Mouse (Mus musculus): Measurements from ENCODE around the gene Pttg1.

GRCm38 (mm10) chr11:43463204-43463603, 37.2 kb upstream of the Pttg1 start:
- TF ChIP-seq ELF1 (IDR thresholded peaks at IDR 0.05; ENCODE audit: low read depth, low read length): no peak
- no peak for TF ChIP-seq CTCF (conservative IDR thresholded peaks at IDR 0.05 in 1 of 2, IDR thresholded peaks at IDR 0.05 in 1 of 2; ENCODE audit: low read depth in 2 of 2, low read length in 2 of 2)
- TF ChIP-seq USF1 (IDR thresholded peaks at IDR 0.05; ENCODE audit: low read depth, low read length): no peak
- TF ChIP-seq RCOR1 (conservative IDR thresholded peaks at IDR 0.05; ENCODE audit: low read depth, low read length): no peak
- TF ChIP-seq E2F4 (IDR thresholded peaks at IDR 0.05; ENCODE audit: insufficient replicate concordance, low read depth, low read length): no peak
- no peak for TF ChIP-seq TCF12 (IDR thresholded peaks at IDR 0.05; ENCODE audit: low read depth, low read length)
- no peak for TF ChIP-seq JUND (conservative IDR thresholded peaks at IDR 0.05; ENCODE audit: low read depth, low read length)
- no peak for TF ChIP-seq MAZ (IDR thresholded peaks at IDR 0.05; ENCODE audit: low read depth, low read length)
- no peak for TF ChIP-seq MEF2A (IDR thresholded peaks at IDR 0.05; ENCODE audit: borderline replicate concordance, low read depth, low read length)
- TF ChIP-seq KAT2A (IDR thresholded peaks at IDR 0.05; ENCODE audit: insufficient replicate concordance, low read length): no peak
- TF ChIP-seq ZC3H11A (IDR thresholded peaks at IDR 0.05; ENCODE audit: low read depth, low read length): no peak
- no peak for TF ChIP-seq CHD1 (IDR thresholded peaks at IDR 0.05; ENCODE audit: low read depth, low read length)
- no peak for TF ChIP-seq MAFK (IDR thresholded peaks at IDR 0.05; ENCODE audit: insufficient replicate concordance, low read length)
- TF ChIP-seq SMC3 (IDR thresholded peaks at IDR 0.05; ENCODE audit: low read depth, low read length): no peak
